Mouse (Mus musculus) adrenal gland, adult 18-20 months (tissue): ENCODE results near the gene Tsnaxip1. TPM values are rescaled to one million over a fixed set of nuclear protein-coding genes. Genes with fewer than 3 reads are reported as not detected.
A peak's percentile ranks its signal among the peaks of the same experiment; 100 is the strongest.

Experiments used
- DNase-seq, 2 experiments: peaks; one replicate each; pipeline ENCODE4 v3.0.0; 2021 to 2022; ENCODE audit warnings: low spot score in 2 of 2
- total RNA-seq, 2 experiments: library from RNA; stranded (reverse); gene quantifications; 1 replicate in 1 of 2; 2 replicates in 1 of 2; pipeline ENCODE4 v1.2.3; 2021

The Tsnaxip1 gene
- total RNA-seq, 2 experiments from 2014 or later = not detected

DNA sequence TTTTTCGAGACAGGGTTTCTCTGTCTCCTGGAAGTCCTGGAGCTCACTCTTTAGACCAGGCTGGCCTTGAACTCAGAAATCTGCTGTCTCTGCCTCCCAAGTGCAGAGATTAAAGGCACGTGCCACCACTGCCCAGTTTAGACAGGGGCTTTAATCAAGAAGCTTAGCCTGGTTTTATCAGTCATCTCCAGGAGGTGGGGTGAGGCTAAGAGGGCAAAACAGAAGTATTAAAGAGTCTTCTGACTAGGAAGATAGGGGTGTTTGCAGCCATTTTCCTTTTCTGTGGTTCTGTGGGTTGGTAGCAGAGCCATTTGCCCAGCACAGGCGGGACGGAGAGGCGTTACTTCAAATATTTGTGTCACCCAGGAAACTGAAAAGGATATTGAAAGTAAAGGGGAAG is 31.8 kb downstream of the Tsnaxip1 start:
- DNase-seq = no peak

DNA sequence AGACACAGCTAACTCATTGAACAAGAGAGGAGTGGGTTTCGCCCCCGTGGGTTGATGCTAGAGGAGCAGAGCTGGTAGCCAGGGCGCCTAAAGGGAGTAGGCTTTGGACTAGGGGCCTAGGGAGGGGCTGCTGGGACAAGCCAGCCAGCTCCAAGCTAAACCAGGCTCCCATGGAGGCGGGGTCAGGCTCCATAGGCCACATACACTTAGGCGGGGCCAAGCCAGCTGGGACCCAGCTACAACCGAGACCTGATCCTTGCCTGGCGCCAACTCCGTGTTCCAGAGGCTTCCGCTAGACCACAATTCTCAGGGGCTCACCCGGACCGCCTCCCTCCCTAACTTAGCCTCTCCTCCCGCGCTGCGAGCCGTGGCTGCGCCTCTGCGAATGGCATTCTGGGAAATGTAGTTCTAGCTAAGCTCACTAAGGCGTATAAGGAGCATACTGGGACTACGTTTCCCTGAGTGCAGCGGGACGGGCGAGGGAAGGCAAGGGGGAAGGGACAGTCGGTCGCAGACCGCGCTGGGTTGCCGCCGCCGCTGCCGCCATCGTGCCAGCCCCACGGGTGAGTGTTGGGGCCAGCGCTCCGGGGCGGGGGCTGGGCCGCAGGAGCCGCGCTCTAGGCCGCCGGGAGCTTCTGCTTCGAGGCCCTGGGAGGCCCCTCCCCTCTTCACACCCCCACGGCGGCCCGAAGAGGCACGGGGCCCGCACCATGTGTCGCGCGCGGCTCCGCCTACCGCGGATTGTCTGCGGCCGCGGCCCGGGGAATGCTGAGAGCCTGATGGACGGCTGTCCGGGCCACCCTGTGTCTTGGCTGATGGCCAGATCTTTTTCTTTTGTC is 32.8 kb downstream of the Tsnaxip1 start, which contains the start of gene Nutf2:
Nutf2 (plus strand) TSS at position 438 of the 839 bp plus-strand sequence.
- DNase-seq = peak; percentile 81 to 85

DNA sequence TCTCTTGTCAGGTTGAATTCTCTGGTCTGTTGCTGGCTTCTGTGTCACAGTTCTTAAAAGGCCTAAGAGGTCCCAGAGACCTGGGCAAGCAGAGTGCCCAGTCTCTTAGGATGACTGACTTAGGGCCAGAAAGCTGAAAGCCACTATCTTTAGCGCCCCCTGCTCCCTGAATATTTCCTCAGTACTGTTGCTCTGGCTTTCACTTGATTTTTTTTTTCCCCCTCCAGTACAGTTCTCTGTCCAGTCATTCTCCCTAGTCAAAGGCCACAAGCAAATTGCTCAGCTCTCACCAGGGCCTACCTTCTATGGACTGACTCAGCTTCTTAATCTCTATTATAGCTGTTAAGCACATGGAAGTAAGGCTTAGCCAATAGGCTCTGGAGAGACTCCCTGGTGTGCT is 34.4 kb downstream of the Tsnaxip1 start:
- no peak for DNase-seq

DNA sequence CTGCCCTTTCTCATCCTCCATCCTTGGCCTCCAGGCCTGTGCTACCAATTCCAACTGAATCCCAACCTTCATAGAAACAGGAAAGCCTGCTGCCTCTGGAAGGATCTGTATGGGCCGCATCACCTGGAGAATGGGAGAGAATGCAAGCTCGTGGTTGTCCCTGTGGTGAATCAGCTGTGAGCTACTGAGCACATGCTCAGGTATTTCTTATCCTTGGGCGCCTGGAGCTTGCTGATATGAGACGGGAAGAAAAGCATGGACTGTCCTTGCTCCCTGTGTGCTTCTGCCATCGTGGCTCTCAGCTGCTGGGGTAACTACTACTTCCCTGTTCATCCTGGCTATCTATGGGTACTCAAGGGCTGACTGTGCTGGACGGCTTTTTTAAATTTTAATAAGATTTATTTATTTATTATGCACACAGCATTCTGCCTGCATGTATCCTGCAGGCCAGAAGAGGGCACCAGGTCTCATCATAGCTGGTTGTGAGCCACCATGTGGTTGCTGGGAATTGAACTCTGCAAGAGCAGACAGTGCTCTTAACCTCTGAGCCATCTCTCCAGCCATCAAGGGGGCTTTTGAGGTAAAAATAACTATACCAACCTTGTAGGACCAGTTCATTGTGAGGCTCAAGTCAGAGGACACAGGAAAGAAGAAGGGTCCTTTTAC is 39.0 kb downstream of the Tsnaxip1 start:
- DNase-seq = no peak

DNA sequence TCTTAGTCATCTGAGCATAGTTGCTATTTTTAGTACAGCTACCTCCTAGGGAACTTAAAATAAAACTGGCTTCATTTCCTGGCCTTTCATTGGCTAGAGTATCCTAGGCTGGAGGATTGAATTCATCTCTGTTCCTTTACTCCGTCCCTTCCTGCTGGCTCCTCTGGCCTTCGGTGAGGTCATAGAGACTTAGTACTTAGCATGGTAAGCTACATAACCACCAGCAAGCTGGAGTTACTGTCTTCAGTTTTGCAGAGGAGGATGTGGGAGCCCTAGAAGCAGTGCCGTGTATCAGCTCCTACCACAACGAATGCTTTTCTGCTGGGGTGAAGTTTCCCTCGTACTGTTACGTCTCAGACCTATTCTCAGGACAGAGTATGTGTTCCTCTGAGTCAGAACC is 46.8 kb downstream of the Tsnaxip1 start:
- no peak for DNase-seq

DNA sequence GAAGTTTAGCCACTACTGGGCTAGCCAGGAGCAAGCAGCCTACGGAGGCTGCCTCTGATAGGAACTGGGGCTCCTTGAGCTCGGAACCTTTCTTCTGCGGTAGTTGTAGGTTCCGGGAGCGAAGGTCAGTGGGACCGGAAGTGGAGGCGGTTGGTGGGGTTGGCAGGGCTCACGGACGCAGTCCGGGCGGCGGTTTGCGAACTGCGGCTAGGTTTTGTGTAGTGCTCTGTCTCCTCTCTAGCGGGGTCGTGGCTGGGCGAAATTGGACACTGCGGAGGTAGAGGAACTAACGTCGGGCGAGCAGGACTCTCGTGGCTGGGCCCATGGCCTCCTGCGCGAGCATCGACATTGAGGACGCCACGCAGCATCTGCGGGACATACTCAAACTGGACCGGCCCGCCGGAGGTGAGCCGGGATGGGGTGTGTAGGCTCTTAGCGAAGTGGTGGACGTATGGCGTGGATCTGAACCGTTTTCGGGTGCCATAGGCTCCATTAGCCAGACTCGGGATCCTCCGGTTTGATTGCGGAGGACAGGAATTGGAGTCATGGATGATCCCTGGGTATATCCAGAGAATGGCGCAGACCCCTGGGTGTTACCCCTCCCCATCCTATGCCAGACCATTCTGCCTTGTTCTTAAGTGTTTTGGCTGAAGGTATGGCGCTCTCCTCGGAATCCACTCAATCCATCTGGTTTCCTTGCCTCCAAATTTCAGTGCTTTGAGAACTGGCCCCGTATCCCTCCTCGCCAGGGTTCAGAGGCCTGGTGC is 53.4 kb downstream of the Tsnaxip1 start, which contains the start of gene Edc4:
Edc4 (plus strand) TSS at position 128 of the 767 bp plus-strand sequence.
- peak; percentile 87 to 90 for DNase-seq

DNA sequence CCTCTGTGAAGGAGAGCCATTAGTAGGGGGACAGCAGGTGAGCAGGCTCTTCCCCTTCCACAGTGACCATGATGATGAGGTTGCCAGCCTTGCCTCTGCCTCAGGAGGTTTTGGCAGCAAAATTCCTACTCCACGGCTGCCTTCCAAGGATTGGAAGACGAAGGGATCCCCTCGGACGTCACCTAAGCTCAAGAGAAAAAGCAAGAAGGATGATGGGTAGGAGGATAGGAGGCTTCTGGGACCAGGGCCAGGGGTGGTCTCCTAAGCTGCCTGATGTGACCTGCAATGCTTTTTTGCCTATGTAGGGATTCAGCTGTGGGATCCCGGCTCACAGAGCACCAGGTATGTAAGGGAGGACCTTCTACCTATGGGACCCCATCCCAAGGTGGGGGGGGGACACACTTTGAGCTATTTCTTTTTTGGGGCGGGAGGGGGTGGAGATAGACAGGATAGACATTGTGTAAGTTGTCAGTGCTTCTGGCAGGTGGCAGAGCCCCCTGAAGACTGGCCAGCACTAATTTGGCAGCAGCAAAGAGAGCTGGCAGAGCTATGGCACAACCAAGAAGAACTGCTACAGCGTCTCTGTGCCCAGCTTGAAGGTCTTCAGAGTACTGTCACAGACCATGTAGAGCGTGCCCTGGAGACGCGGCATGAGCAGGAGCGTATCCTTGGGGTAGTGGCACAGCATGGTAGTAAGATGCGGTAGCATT is 62.4 kb downstream of the Tsnaxip1 start:
- DNase-seq = no peak

DNA sequence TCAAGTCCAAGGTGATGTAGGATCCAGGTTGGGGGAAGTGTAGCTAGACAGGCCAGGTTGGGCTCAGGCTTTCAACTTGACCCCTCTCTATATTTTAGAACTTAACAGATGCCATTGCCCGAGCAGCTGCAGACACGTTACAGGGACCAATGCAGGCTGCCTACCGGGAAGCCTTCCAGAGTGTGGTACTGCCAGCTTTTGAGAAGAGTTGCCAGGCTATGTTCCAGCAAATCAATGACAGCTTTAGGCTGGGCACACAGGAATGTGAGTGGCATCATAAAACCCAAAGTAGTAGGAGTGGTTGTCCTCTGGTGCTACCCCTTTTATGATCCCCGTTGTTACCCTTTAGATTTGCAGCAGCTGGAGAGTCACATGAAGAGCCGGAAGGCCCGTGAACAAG is 63.3 kb downstream of the Tsnaxip1 start:
- DNase-seq = no peak

DNA sequence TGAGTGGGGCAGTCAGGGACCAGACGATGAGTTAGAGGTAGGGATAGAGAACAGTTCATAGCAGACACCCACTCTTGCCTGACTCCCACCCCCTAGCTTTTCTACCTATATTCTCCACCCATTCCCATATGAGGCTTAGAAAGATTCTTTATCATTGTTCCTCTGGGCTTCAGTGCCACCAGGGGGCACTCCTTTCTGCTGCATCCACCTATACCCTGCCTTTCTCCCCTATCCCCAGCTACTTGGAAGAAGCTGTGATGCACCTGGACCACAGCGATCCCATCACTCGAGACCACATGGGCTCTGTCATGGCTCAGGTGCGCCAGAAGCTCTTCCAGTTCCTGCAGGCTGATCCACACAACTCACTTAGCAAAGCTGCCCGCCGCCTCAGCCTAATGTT is 64.9 kb downstream of the Tsnaxip1 start:
- DNase-seq = no peak

DNA sequence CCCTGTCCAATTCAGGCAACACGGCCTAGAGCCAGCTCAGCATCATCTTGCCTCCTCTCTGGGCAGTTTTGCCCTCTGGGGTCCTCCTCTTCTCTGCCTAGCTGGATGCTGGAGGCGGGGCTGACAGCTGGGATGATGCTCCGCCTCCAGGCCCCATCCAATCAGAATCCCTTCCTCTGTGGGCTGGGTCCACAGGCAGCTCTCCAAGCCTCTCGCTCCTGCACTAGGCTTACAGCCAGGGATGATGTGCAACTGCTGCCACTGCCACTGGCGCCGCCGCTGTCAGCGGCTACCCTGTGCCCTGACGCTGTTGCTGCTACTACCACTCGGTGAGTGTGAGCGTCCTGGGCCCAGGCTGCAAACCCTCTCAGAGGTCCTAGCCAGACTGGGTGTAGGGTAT is 65.8 kb downstream of the Tsnaxip1 start, which contains the start of gene Nrn1l:
Nrn1l (plus strand) TSS at position 229 of the 400 bp plus-strand sequence.
- peak; percentile 42 to 46 for DNase-seq

Other genes starting within 250 kb of the Tsnaxip1 start
- gene Ripor1, start 222.5 kb upstream of the Tsnaxip1 start, total RNA-seq = 10 to 100 TPM; 25.9 to 32.9 TPM
- 10 to 100 TPM; 54.2 to 55.2 TPM for gene Ctcf, start 191.2 kb upstream of the Tsnaxip1 start, total RNA-seq
- 1 to 10 TPM; 3.3 to 5.3 TPM for gene Agrp, start 190.3 kb upstream of the Tsnaxip1 start, total RNA-seq
- gene Carmil2, start 141.5 kb upstream of the Tsnaxip1 start, total RNA-seq = 1 to 10 TPM; 2.0 to 2.9 TPM
- gene Acd, start 126.6 kb upstream of the Tsnaxip1 start, total RNA-seq = 10 to 100 TPM; 21.1 to 23.9 TPM
- 10 to 100 TPM in 1 of 2 experiments, 1 to 10 TPM in 1; 7.5 to 14.2 TPM for gene Pard6a, start 126.6 kb upstream of the Tsnaxip1 start, total RNA-seq
- not detected for gene 4933405L10Rik, start 120.1 kb upstream of the Tsnaxip1 start, total RNA-seq
- 1 to 10 TPM; 3.0 to 3.5 TPM for gene Enkd1, start 119.5 kb upstream of the Tsnaxip1 start, total RNA-seq
- gene Gfod2, start 69.1 kb upstream of the Tsnaxip1 start, total RNA-seq = 10 to 100 TPM in 1 of 2 experiments, 1 to 10 TPM in 1; 7.4 to 10.1 TPM
- 10 to 100 TPM; 20.1 to 24.7 TPM for gene Ranbp10, start 381 bp upstream of the Tsnaxip1 start, total RNA-seq
- 1 to 10 TPM; 5.9 to 6.5 TPM for gene Cenpt, start 25.5 kb downstream of the Tsnaxip1 start, total RNA-seq
- 10 to 100 TPM; 35.7 to 38.6 TPM for gene Thap11, start 27.4 kb downstream of the Tsnaxip1 start, total RNA-seq
- gene Nutf2, start 32.8 kb downstream of the Tsnaxip1 start, total RNA-seq = 10 to 100 TPM; 43.9 to 46.2 TPM
- gene Edc4, start 53.1 kb downstream of the Tsnaxip1 start, total RNA-seq = 10 to 100 TPM; 35.0 to 36.7 TPM
- 1 to 10 TPM; 1.3 to 1.6 TPM for gene Nrn1l, start 65.8 kb downstream of the Tsnaxip1 start, total RNA-seq
- 10 to 100 TPM; 25.8 to 30.0 TPM for gene Pskh1, start 72.7 kb downstream of the Tsnaxip1 start, total RNA-seq
- under 1 TPM in 1 of 2 experiments, not detected in 1; 0.93 TPM for gene Ctrl, start 106.1 kb downstream of the Tsnaxip1 start, total RNA-seq
- 10 to 100 TPM; 78.7 to 84.1 TPM for gene Psmb10, start 110.7 kb downstream of the Tsnaxip1 start, total RNA-seq
- 1 to 10 TPM in 1 of 2 experiments, under 1 TPM in 1; 0.51 to 1.8 TPM for gene Lcat, start 115.7 kb downstream of the Tsnaxip1 start, total RNA-seq
- 10 to 100 TPM; 45.4 to 56.9 TPM for gene Slc12a4, start 138.4 kb downstream of the Tsnaxip1 start, total RNA-seq
- gene Dpep3, start 151.7 kb downstream of the Tsnaxip1 start, total RNA-seq = not detected
- 10 to 100 TPM; 14.2 to 21.2 TPM for gene Dus2, start 163.6 kb downstream of the Tsnaxip1 start, total RNA-seq
- not detected for gene Dpep2nb, start 178.2 kb downstream of the Tsnaxip1 start, total RNA-seq
- 10 to 100 TPM; 16.4 to 16.9 TPM for gene Ddx28, start 184.2 kb downstream of the Tsnaxip1 start, total RNA-seq
- gene Nfatc3, start 231.1 kb downstream of the Tsnaxip1 start, total RNA-seq = 10 to 100 TPM; 34.5 to 50.9 TPM